Mouse (Mus musculus): Measurements from ENCODE around the gene Hist1h2ai. TPM values are rescaled to one million over a fixed set of nuclear protein-coding genes. Genes with fewer than 3 reads are reported as not detected.
"Not testable (repeated sequence)": the region's sequence is repeated elsewhere in the genome, so short reads cannot be mapped to it uniquely, and the experiment has no call there.

Gene Hist1h2ai
- polyA plus RNA-seq, 1 experiment: 1.7 TPM

DNA sequence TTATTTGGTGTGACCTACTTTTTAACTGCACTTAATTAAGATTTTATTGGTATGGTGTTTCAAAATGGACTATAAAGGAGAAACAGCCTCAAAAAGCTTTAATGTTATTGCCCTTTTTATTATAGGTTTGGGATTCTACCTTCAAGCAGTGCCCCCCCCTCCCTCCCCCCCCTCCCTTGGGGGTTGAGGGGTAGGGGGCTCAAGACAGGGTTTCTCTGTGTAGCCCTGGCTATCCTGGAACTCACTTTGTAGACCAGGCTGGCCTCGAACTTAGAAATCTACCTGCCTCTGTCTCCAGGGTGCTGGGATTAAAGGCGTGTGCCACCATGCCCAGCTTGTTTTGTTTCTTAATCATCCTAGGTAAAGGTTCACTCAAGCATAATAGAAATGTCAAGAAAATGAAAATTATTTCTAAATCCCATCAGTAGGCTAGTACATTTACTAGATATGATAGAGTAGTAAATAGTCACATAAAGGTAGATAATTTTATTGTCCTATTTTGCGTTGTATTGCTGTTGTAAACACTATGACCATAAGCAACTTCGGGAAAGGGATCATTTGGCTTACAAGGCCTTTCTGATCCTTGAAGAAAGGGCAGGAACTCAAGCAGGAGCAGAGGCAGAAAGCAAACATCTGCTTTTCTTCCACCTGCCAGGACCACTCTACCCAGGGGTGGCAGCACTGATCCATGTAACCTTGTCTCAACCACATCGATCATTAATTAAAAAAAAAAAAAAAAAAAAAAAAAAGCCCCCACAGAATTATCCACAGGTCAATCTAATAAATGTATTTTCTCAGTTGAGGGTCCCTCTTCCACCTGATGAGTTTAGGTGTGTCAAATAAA, 7.0 kb downstream of the Hist1h2ai start:
- TF ChIP-seq CTCF (IDR thresholded peaks at IDR 0.05; ENCODE audit: extremely low read depth, insufficient read depth, low read length) (no peak), POLR2A (IDR thresholded peaks at IDR 0.05; ENCODE audit: extremely low read depth, insufficient read depth, low read length) (no peak)
- no peak overlapping the region for H3K4me3 ChIP-seq (ENCODE audit: insufficient read depth, low read length)
- H3K4me1 ChIP-seq (ENCODE audit: control insufficient read depth, insufficient read depth, low read length): 0 out of 2 replicates have a peak, but pooled peaks cover 2% of the 10 kb centered on the region
- H3K27ac ChIP-seq (ENCODE audit: insufficient read depth, low read length): no peak overlapping the region

GRCm38 (mm10) chr13:21727948-21728572, 11.8 kb downstream of the Hist1h2ai start:
- Histone ChIP-seq H3K27ac (ENCODE audit: insufficient read depth, low read length) (no peak overlapping the region), H3K4me1 (ENCODE audit: control insufficient read depth, insufficient read depth, low read length) (no peaks in the 10 kb centered on the region), H3K4me3 (ENCODE audit: insufficient read depth, low read length) (no peak overlapping the region)
- TF ChIP-seq POLR2A (IDR thresholded peaks at IDR 0.05; ENCODE audit: extremely low read depth, insufficient read depth, low read length): no peak

GRCm38 (mm10) chr13:21729544-21729943, 13.3 kb downstream of the Hist1h2ai start:
- no peak for TF ChIP-seq CTCF (IDR thresholded peaks at IDR 0.05; ENCODE audit: extremely low read depth, insufficient read depth, low read length)
- no peak for TF ChIP-seq POLR2A (IDR thresholded peaks at IDR 0.05; ENCODE audit: extremely low read depth, insufficient read depth, low read length)
- no peaks in the 10 kb centered on the region; the same call in 1 of the 2 replicates for H3K4me1 ChIP-seq (ENCODE audit: control insufficient read depth, insufficient read depth, low read length)
- no peak overlapping the region for H3K27ac ChIP-seq (ENCODE audit: insufficient read depth, low read length)
- H3K4me3 ChIP-seq (ENCODE audit: insufficient read depth, low read length): no peak overlapping the region

- H3K27ac ChIP-seq (ENCODE audit: insufficient read depth, low read length): no peak overlapping the region
Observed at GRCm38 (mm10) chr13:21733466-21733865, 17.2 kb downstream of the Hist1h2ai start.

GRCm38 (mm10) chr13:21734010-21734905, 18.0 kb downstream of the Hist1h2ai start:
- Histone ChIP-seq H3K4me3 (ENCODE audit: insufficient read depth, low read length) (peak overlapping the region; percentile 51), H3K4me1 (ENCODE audit: control insufficient read depth, insufficient read depth, low read length) (no peaks in the 10 kb centered on the region; the same call in 1 of the 2 replicates), H3K27ac (ENCODE audit: insufficient read depth, low read length) (no peak overlapping the region)
- TF ChIP-seq POLR2A (IDR thresholded peaks at IDR 0.05; ENCODE audit: extremely low read depth, insufficient read depth, low read length) (no peak), CTCF (IDR thresholded peaks at IDR 0.05; ENCODE audit: extremely low read depth, insufficient read depth, low read length) (peak; percentile 81)

More at GRCm38 (mm10) chr13:21733466-21733865, 17.2 kb downstream of the Hist1h2ai start:
- Histone ChIP-seq H3K4me1 (ENCODE audit: control insufficient read depth, insufficient read depth, low read length) (no peaks in the 10 kb centered on the region; the same call in 1 of the 2 replicates), H3K4me3 (ENCODE audit: insufficient read depth, low read length) (no peak overlapping the region)
- no peak for TF ChIP-seq POLR2A (IDR thresholded peaks at IDR 0.05; ENCODE audit: extremely low read depth, insufficient read depth, low read length)
- TF ChIP-seq CTCF (IDR thresholded peaks at IDR 0.05; ENCODE audit: extremely low read depth, insufficient read depth, low read length): no peak

DNA sequence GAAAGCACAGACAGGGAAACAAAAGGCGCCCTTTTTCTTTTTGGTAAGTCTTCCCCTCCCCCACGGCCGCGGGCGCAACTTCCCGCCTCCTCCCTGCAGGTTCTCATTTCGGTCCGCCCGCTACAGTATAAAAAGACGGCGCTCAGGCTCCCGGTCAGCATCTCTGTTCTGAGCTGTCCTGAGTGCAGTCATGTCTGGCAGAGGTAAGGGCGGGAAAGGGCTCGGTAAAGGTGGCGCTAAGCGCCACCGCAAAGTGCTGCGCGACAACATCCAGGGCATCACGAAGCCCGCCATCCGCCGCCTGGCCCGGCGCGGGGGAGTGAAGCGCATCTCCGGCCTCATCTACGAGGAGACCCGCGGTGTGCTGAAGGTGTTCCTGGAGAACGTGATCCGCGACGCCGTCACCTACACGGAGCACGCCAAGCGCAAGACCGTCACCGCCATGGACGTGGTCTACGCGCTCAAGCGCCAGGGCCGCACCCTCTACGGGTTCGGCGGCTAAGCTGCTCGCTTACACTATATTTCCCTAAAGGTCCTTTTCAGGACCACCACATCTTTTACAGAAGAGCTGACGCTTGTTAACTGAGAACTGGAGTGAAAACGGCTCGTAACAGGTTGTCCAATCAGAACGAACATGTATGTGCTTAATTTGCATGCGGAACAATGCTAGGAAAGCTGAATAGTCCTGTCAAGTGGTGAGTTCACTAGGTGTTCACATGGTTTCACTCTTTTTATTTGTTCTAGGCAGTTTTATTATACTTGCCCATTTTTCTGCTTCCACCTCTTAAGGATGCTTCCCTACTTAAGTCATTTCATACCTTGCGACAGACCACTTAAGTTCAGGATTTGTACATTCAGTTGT, 18.9 kb downstream of the Hist1h2ai start, which contains the start of gene Hist1h4j:
Hist1h4j (plus strand) TSS at position 159 of the 862 bp plus-strand sequence.
- Histone ChIP-seq H3K27ac (ENCODE audit: insufficient read depth, low read length) (0 out of 2 replicates have a peak within 1 kb of the TSS, but pooled peaks have one; percentile 9), H3K4me3 (ENCODE audit: insufficient read depth, low read length) (peak within 1 kb of the TSS; percentile 51)
- peak; percentile 83 for TF ChIP-seq POLR2A (IDR thresholded peaks at IDR 0.05; ENCODE audit: extremely low read depth, insufficient read depth, low read length)
- H3K4me1 ChIP-seq (ENCODE audit: control insufficient read depth, insufficient read depth, low read length): not testable (repeated sequence)

GRCm38 (mm10) chr13:21745006-21745405, 28.8 kb downstream of the Hist1h2ai start:
- peaks cover 2% of the 10 kb centered on the region; the same call in 1 of the 2 replicates for H3K4me1 ChIP-seq (ENCODE audit: control insufficient read depth, insufficient read depth, low read length)
- no peak for TF ChIP-seq POLR2A (IDR thresholded peaks at IDR 0.05; ENCODE audit: extremely low read depth, insufficient read depth, low read length)
- no peak for TF ChIP-seq CTCF (IDR thresholded peaks at IDR 0.05; ENCODE audit: extremely low read depth, insufficient read depth, low read length)
- no peak overlapping the region for H3K4me3 ChIP-seq (ENCODE audit: insufficient read depth, low read length)
- no peak overlapping the region for H3K27ac ChIP-seq (ENCODE audit: insufficient read depth, low read length)

GRCm38 (mm10) chr13:21749387-21750158, 33.4 kb downstream of the Hist1h2ai start:
- peak overlapping the region; percentile 58 for H3K4me3 ChIP-seq (ENCODE audit: insufficient read depth, low read length)
- H3K4me1 ChIP-seq (ENCODE audit: control insufficient read depth, insufficient read depth, low read length): peaks cover 2% of the 10 kb centered on the region; the same call in 1 of the 2 replicates
- H3K27ac ChIP-seq (ENCODE audit: insufficient read depth, low read length): no peak overlapping the region
- no peak for TF ChIP-seq POLR2A (IDR thresholded peaks at IDR 0.05; ENCODE audit: extremely low read depth, insufficient read depth, low read length)
- no peak for TF ChIP-seq CTCF (IDR thresholded peaks at IDR 0.05; ENCODE audit: extremely low read depth, insufficient read depth, low read length)
